Mouse (Mus musculus) midbrain, embryonic 11.5 days (tissue): ENCODE results near the gene Icam5. TPM values are rescaled to one million over a fixed set of nuclear protein-coding genes. Genes with fewer than 3 reads are reported as not detected.

ENCODE experiments used
- ATAC-seq: fragments of 200-750 bp; cut with Nextera tagmentation; 2 replicates; pipeline ENCODE4 v1.8.0; 2017; ENCODE audit warnings: moderate TSS enrichment, moderate library complexity; ENCODE audit not compliant: low FRiP score
- DNase-seq: peaks from one replicate; pipeline ENCODE4 v3.0.0; 2015; ENCODE audit warnings: low spot score; ENCODE audit errors: missing footprints
- H3K27ac ChIP-seq: fragments of 300-500 bp; sonication (generic); 2 replicates; pipeline ENCODE4 v1.5.1; 2014; ENCODE audit warnings: low read depth, low read length
- H3K27me3 ChIP-seq: fragments of 300-500 bp; sonication (generic); 2 replicates; pipeline ENCODE4 v1.6.1; 2014; ENCODE audit warnings: mild to moderate bottlenecking, low read length, moderate library complexity, mixed read lengths; ENCODE audit not compliant: control insufficient read depth, insufficient read depth
- H3K36me3 ChIP-seq: fragments of 300-500 bp; sonication (generic); 2 replicates; pipeline ENCODE4 v1.6.1; 2014; ENCODE audit warnings: mild to moderate bottlenecking, low read length, moderate library complexity, mixed read lengths; ENCODE audit not compliant: control insufficient read depth, insufficient read depth
- H3K4me1 ChIP-seq: fragments of 300-500 bp; sonication (generic); 2 replicates; pipeline ENCODE4 v1.6.1; 2014; ENCODE audit warnings: low read length; ENCODE audit not compliant: control insufficient read depth, insufficient read depth
- H3K4me2 ChIP-seq: fragments of 300-500 bp; sonication (generic); 2 replicates; pipeline ENCODE4 v1.6.1; 2014; ENCODE audit warnings: mild to moderate bottlenecking, moderate library complexity
- H3K4me3 ChIP-seq: fragments of 300-500 bp; sonication (generic); 2 replicates; pipeline ENCODE4 v1.5.1; 2014; ENCODE audit warnings: low read depth, low read length
- H3K9ac ChIP-seq: fragments of 300-500 bp; sonication (generic); 2 replicates; pipeline ENCODE4 v1.6.1; 2014; ENCODE audit warnings: low read length
- H3K9me3 ChIP-seq: fragments of 300-500 bp; sonication (generic); 2 replicates; pipeline ENCODE4 v1.6.1; 2016; ENCODE audit warnings: low read length; ENCODE audit not compliant: control insufficient read depth
- WGBS: fragments of 180-500 bp; shearing (Covaris S2); extraction: QIAGEN DNeasy Blood & Tissue Kit; methylation state at CpG from one replicate; pipeline ENCODE4 v1.1.7; 2014; 5-methylcytosine and 5-hydroxymethylcytosine counted together
- polyA plus RNA-seq: library from polyadenylated mRNA; unstranded; fragments of >200 nt; fragmentation: Nextera tagmentation; extraction: Ambion mirVana; gene quantifications from 2 replicates; pipeline ENCODE4 v1.2.1, GENCODE M21; 2014

The Icam5 gene
- polyA plus RNA-seq, 1 experiment from 2014 or later: not detected

DNA sequence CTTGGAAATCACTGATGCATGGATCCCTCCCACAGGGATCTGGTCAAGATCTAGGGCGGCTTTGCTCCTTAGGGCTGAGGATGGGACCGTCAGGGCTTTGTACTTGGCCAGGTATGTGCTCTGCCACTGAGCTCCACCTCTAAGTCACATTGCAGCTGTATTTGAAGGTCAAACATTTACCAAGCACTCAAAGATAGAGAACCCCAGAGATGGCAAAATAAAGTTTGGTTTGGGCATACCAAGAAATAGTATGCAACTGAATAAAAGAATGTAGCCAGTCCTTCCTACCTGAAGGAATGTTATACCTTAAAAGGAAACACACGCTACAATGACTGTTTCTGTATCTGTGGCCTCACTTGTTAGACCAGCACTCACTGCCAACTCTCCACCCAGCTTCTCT is 10.5 kb upstream of the Icam5 start:
- DNase-seq (no peak), ATAC-seq (no peak)
- Histone ChIP-seq H3K4me3 (no peak overlapping the region), H3K36me3 (no peaks in the 10 kb centered on the region), H3K9ac (no peak overlapping the region), H3K27ac (no peak overlapping the region), H3K9me3 (no peaks in the 10 kb centered on the region), H3K27me3 (peaks cover 14% of the 10 kb centered on the region), H3K4me1 (no peaks in the 10 kb centered on the region), H3K4me2 (no peak overlapping the region)
- WGBS: 82% methylated on average over 3 of the region's 3 CpGs

GRCm38 (mm10) chr9:21022288-21022687 is 9.6 kb upstream of the Icam5 start:
- no peaks in the 10 kb centered on the region for H3K36me3 ChIP-seq
- no peak for ATAC-seq
- H3K4me2 ChIP-seq: no peak overlapping the region
- DNase-seq: peak; percentile 71
- H3K27me3 ChIP-seq: peaks cover 4% of the 10 kb centered on the region
- no peak overlapping the region for H3K27ac ChIP-seq
- 65% methylated on average over 6 of the region's 6 CpGs for WGBS
- H3K4me1 ChIP-seq: no peaks in the 10 kb centered on the region
- H3K4me3 ChIP-seq: no peak overlapping the region
- H3K9me3 ChIP-seq: no peaks in the 10 kb centered on the region
- no peak overlapping the region for H3K9ac ChIP-seq

- H3K9me3 ChIP-seq: no peaks in the 10 kb centered on the region
- DNase-seq (peak; percentile 65), ATAC-seq (no peak)
- no peak overlapping the region for H3K4me2 ChIP-seq
- H3K36me3 ChIP-seq: no peaks in the 10 kb centered on the region
- H3K4me3 ChIP-seq: no peak overlapping the region
- H3K4me1 ChIP-seq: no peaks in the 10 kb centered on the region
- H3K27ac ChIP-seq: no peak overlapping the region
- no peak overlapping the region for H3K9ac ChIP-seq
- no peaks in the 10 kb centered on the region; the same call in 1 of the 2 replicates for H3K27me3 ChIP-seq
- WGBS: 86% methylated on average over 1 of the region's 1 CpGs
Measured at GRCm38 (mm10) chr9:21022726-21023125, 9.1 kb upstream of the Icam5 start.

DNA sequence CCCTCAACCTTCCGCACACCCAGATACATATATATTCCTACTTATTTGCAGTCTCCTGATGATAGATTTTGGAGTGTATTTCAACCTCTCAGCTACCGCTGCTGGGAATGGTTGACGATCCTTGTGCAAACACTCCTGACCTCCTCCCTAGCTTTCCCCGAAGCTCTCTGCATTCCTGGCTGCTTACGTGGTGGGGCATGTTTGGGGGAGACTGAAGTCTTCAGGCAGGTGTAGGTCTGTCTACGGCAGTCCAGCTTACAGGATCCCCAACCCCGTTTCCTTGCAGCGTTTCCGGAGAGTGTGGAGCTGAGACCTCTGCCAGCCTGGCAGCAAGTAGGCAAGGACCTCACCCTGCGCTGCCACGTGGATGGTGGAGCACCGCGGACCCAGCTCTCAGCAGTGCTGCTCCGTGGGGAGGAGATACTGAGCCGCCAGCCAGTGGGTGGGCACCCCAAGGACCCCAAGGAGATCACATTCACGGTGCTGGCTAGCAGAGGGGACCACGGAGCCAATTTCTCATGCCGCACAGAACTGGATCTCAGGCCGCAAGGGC is 6.5 kb upstream of the Icam5 start:
- ATAC-seq (no peak), DNase-seq (peak; percentile 35)
- peaks cover 24% of the 10 kb centered on the region for H3K27me3 ChIP-seq
- no peak overlapping the region for H3K9ac ChIP-seq
- H3K4me1 ChIP-seq: peaks cover 5% of the 10 kb centered on the region
- WGBS: 75% methylated on average over 19 of the region's 19 CpGs
- no peak overlapping the region for H3K4me2 ChIP-seq
- H3K36me3 ChIP-seq: no peaks in the 10 kb centered on the region
- H3K27ac ChIP-seq: no peak overlapping the region
- no peaks in the 10 kb centered on the region for H3K9me3 ChIP-seq
- H3K4me3 ChIP-seq: no peak overlapping the region

DNA sequence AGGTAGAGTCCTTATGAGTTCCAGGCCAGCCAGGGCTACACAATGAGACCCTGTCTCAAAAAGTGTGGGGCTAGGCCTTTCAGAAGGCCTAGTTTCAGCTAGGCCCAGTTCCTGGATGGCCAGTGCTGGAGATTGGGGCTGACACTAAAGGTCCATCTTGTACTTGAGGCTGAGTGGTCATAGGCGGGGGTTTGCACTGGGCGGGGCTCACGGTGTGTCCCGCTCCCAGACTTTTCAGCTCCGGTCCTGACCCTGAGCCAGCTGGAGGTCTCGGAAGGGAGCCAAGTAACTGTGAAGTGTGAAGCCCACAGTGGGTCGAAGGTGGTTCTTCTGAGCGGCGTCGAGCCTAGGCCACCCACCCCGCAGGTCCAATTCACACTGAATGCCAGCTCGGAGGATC is 5.0 kb upstream of the Icam5 start:
- Histone ChIP-seq H3K9ac (no peak overlapping the region), H3K9me3 (no peaks in the 10 kb centered on the region), H3K27ac (no peak overlapping the region), H3K4me1 (peaks cover 13% of the 10 kb centered on the region), H3K4me3 (no peak overlapping the region), H3K36me3 (no peaks in the 10 kb centered on the region), H3K27me3 (peaks cover 38% of the 10 kb centered on the region), H3K4me2 (no peak overlapping the region)
- no peak for ATAC-seq
- 83% methylated on average over 12 of the region's 12 CpGs for WGBS
- DNase-seq: peak; percentile 39

GRCm38 (mm10) chr9:21027774-21028290 is 4.0 kb upstream of the Icam5 start:
- WGBS: 52% methylated on average over 8 of the region's 8 CpGs
- Histone ChIP-seq H3K4me3 (no peak overlapping the region), H3K9ac (no peak overlapping the region), H3K9me3 (no peaks in the 10 kb centered on the region), H3K4me1 (peaks cover 21% of the 10 kb centered on the region), H3K4me2 (no peak overlapping the region), H3K27me3 (peaks cover 48% of the 10 kb centered on the region), H3K27ac (no peak overlapping the region), H3K36me3 (no peaks in the 10 kb centered on the region)
- peak; percentile 81 for DNase-seq
- ATAC-seq: no peak

DNA sequence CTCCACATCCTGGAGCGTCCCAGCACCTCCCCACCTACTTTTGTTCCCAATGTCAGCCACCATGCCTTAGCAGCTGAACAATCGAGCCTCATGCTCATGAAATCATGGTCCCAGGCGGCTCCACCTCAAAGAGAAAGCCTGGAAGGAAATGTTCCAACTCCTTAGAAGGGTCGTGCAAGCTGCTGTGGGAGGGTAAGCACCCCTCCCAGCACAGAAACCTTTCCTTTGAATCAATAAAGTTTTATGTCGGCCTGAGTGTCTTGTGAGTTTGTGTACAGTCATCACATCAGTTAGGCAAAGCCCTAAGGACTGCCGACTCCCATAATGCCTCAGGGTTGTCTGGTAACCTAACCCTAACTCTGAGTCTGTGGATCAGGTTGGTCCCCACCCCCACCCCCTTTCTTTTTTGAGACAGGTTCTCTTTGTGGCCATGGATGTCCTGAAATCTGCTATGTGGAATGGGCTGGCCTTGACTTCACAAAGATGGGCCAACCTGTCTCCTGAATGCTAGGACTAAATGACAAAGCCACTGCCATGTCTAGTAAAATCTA is 3.2 kb upstream of the Icam5 start:
- WGBS: 70% methylated on average over 6 of the region's 6 CpGs
- Histone ChIP-seq H3K36me3 (no peaks in the 10 kb centered on the region), H3K9ac (no peak overlapping the region), H3K27me3 (peaks cover 56% of the 10 kb centered on the region), H3K27ac (no peak overlapping the region), H3K9me3 (no peaks in the 10 kb centered on the region), H3K4me3 (no peak overlapping the region), H3K4me1 (peaks cover 28% of the 10 kb centered on the region), H3K4me2 (no peak overlapping the region)
- ATAC-seq: no peak
- DNase-seq: no peak

DNA sequence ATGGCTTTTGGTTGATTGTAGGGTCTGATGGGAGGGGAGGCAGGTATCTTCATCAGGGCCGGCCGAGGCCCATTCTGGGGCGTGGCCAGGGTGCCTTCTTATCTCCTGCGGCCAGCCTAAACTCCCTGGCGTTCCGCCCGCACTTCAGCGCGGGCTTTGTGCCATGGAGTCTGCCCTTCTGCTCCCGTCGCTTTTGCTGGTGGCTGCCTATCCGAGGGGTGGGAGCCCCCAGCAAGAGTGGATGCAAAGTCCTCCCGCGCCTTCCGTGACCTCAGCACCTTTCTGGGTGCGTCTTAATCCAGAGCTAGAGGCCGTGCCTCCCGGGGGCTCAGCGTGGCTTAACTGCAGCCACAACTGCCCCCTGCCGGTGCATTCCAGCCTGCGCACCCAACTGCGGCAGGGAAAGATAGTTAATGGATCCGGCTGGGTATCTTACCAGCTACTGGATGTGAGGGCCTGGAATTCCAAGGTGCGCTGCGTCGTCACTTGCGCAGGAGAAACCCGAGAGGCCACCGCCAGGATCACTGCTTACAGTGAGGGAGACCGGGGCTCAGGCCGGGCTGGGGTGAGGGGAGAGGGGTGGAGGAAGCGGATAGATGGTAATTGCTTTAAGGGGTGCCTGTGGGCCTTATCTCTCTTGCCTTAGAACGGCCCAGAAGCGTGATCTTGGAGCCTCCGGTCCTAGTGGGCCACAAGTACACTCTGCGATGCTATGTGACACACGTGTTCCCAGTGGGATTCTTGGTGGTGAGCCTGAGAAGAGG is 2.4 kb upstream of the Icam5 start, which contains the start of gene Icam4:
Gene Icam4, plus strand, starts transcription at position 83 of the 764 bp plus-strand sequence.
- WGBS: 3% methylated on average over 37 of the region's 37 CpGs
- Histone ChIP-seq H3K4me1 (peaks cover 28% of the 10 kb centered on the region), H3K9me3 (no peaks in the 10 kb centered on the region), H3K27me3 (peaks cover 64% of the 10 kb centered on the region), H3K27ac (no peak within 1 kb of the TSS; the same call in 1 of the 2 replicates), H3K9ac (peak within 1 kb of the TSS; percentile 50), H3K4me2 (peak within 1 kb of the TSS; percentile 47), H3K36me3 (no peaks in the 10 kb centered on the region), H3K4me3 (peak within 1 kb of the TSS; percentile 22)
- DNase-seq (peak; percentile 96), ATAC-seq (peak; percentile 7; the same call in 1 of the 2 replicates)

- 25% methylated on average over 22 of the region's 22 CpGs for WGBS
- no peak for DNase-seq
- Histone ChIP-seq H3K27ac (no peak overlapping the region), H3K4me1 (peaks cover 28% of the 10 kb centered on the region), H3K36me3 (no peaks in the 10 kb centered on the region), H3K4me2 (peak overlapping the region; percentile 26), H3K27me3 (peaks cover 70% of the 10 kb centered on the region), H3K9ac (no peak overlapping the region), H3K4me3 (peak overlapping the region; percentile 22; the same call in 1 of the 2 replicates), H3K9me3 (no peaks in the 10 kb centered on the region)
- ATAC-seq: no peak
Measured at GRCm38 (mm10) chr9:21030055-21030600, 1.7 kb upstream of the Icam5 start.
